Mouse (Mus musculus) macrophage (primary cell): Measurements from ENCODE around the gene Olfr1326-ps1. TPM values are rescaled to one million over a fixed set of nuclear protein-coding genes. Genes with fewer than 3 reads are reported as not detected.

ENCODE experiments used
- H3K27ac ChIP-seq: fragments of 350-480 bp; formaldehyde crosslinking; 2 replicates; pipeline ENCODE4 v1.9.0; 2021
- H3K36me3 ChIP-seq: fragments of 350-480 bp; formaldehyde crosslinking; 2 replicates; pipeline ENCODE4 v1.9.0; 2021; ENCODE audit errors: inconsistent target
- H3K4me3 ChIP-seq: fragments of 350-480 bp; formaldehyde crosslinking; 2 replicates; pipeline ENCODE4 v1.9.0; 2021; ENCODE audit errors: inconsistent target
- H3K79me2 ChIP-seq: fragments of 350-480 bp; formaldehyde crosslinking; 2 replicates; pipeline ENCODE4 v1.9.0; 2021; ENCODE audit errors: inconsistent target
- WGBS: methylation state at CpG from one replicate; pipeline ENCODE4 v1.1.7; 2026; ENCODE audit warnings: inconsistent platforms; ENCODE audit not compliant: missing documents; 5-methylcytosine and 5-hydroxymethylcytosine counted together
- polyA plus RNA-seq: library from polyadenylated mRNA; stranded (reverse); fragments of 250-400 nt; gene quantifications from 3 replicates; pipeline ENCODE4 v1.2.4, GENCODE M21; 2018; ENCODE audit warnings: inconsistent platforms
- total RNA-seq, 78 experiments: library from RNA; depleted of rRNA; stranded (reverse); fragments of 250-400 nt; gene quantifications; 1 replicate in 9 of 78; 2 replicates in 24 of 78; 3 replicates in 43 of 78; 4 replicates in 2 of 78; pipeline ENCODE4 v1.2.4; 2018; ENCODE audit warnings: inconsistent platforms in 56 of 78

Olfr1326-ps1 gene
- not detected for total RNA-seq (2018; cell fraction: chromatin; rRNA removed)
- not detected for total RNA-seq (2018; cell fraction: cytosol; rRNA removed)
- not detected for total RNA-seq (2018; cell fraction: nucleus; rRNA removed)
- polyA plus RNA-seq: not detected in 3 replicates

GRCm38 (mm10) chrX:74574788-74575187 lies at the start of gene Olfr1326-ps1:
Olfr1326-ps1 (minus strand) TSS chrX:74574888.
- no peaks in the 10 kb centered on the region for H3K36me3 ChIP-seq
- H3K4me3 ChIP-seq: no peak within 1 kb of the TSS
- no peaks in the 10 kb centered on the region for H3K79me2 ChIP-seq
- no peak within 1 kb of the TSS for H3K27ac ChIP-seq

GRCm38 (mm10) chrX:74592379-74592778 lies 17.7 kb upstream of the Olfr1326-ps1 start, which contains the start of gene Olfr1325:
Olfr1325 (plus strand) TSS chrX:74592679.
- 83% methylated on average over 2 of the region's 2 CpGs for WGBS
- H3K79me2 ChIP-seq: no peaks in the 10 kb centered on the region

More at GRCm38 (mm10) chrX:74592379-74592778, 17.7 kb upstream of the Olfr1326-ps1 start, which contains the start of gene Olfr1325:
- Histone ChIP-seq H3K36me3 (no peaks in the 10 kb centered on the region), H3K4me3 (no peak within 1 kb of the TSS), H3K27ac (no peak within 1 kb of the TSS)

Other genes with a start within 250 kb of the Olfr1326-ps1 start
- gene Plxna3, start 245.8 kb downstream of the Olfr1326-ps1 start, polyA plus RNA-seq: 1.9 to 2.8 TPM (median 2.2 TPM) in 3 replicates
- gene Lage3, start 221.3 kb downstream of the Olfr1326-ps1 start, polyA plus RNA-seq: 25.6 to 62.6 TPM (median 35.9 TPM) in 3 replicates
- 17.1 to 29.5 TPM (median 25.0 TPM) in 3 replicates for gene Ubl4a, start 201.7 kb downstream of the Olfr1326-ps1 start, polyA plus RNA-seq
- gene Slc10a3, start 201.5 kb downstream of the Olfr1326-ps1 start, polyA plus RNA-seq: 25.6 to 29.5 TPM (median 27.5 TPM) in 3 replicates
- gene Fam3a, start 181.6 kb downstream of the Olfr1326-ps1 start, polyA plus RNA-seq: 24.1 to 37.8 TPM (median 27.4 TPM) in 3 replicates
- gene Ikbkg, start 181.6 kb downstream of the Olfr1326-ps1 start, polyA plus RNA-seq: 21.1 to 27.6 TPM (median 22.4 TPM) in 3 replicates
- gene G6pdx, start 145.7 kb downstream of the Olfr1326-ps1 start, polyA plus RNA-seq: 140 to 235 TPM (median 171 TPM) in 3 replicates
- gene Gm6880, start 93.5 kb downstream of the Olfr1326-ps1 start, polyA plus RNA-seq: not detected in 3 replicates
- not detected in 3 replicates for gene Olfr1325, start 17.8 kb upstream of the Olfr1326-ps1 start, polyA plus RNA-seq
- not detected in 3 replicates for gene Gm5640, start 70.7 kb upstream of the Olfr1326-ps1 start, polyA plus RNA-seq
- gene Gm6890, start 166.0 kb upstream of the Olfr1326-ps1 start, polyA plus RNA-seq: not detected in 3 replicates